Mouse (Mus musculus): ENCODE measurements around the gene Tmem177.

Gene Tmem177

DNA sequence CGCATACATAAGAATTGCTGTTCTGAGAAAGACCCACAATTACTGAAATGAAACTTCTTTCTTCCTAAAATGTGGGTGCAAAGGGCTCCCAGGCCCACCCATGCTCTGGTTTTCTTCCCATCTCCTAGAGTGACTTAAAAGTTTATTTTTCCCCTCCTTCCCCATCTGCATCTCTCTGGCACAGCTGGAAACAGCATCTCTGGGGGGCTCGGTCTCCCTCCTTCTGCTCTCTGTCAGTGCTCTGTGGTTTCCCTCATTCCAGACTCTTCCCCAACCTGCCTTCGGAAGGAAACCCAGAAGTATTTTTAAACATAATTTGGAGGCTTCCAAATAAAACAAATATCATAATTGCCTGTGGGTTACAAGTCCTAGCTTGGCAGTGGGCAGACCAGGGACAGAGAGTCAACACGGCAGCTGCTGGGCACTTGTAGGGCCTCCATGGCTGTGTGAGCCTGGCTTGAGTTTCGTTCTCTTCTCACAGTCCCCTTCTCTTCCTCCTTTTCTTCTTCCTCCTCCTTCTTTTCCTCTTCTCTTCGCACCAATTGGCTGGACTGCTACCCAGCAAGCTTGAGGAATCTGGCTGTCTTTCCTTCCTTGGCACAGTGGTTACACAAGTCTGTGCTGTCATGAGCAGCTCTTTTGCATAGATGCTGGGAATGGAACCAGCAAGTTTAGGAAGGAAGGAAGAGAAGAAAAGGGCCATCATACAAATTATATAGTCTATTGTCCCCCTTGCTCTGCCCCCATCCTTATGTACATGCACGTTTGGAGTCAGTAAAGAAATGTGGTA is 49.3 kb downstream of the Tmem177 start:
- H3K36me3 ChIP-seq (ENCODE audit: control insufficient read depth, insufficient read depth, low read length, poor library complexity, severe bottlenecking), result no peaks in the 10 kb centered on the region
- no peak for DNase-seq (ENCODE audit: low read depth, low spot score)
- H3K27me3 ChIP-seq (ENCODE audit: control insufficient read depth, insufficient read depth, low read length, poor library complexity, severe bottlenecking), result no peaks in the 10 kb centered on the region; the same call in 1 of the 2 replicates

- Histone ChIP-seq H3K27me3 (ENCODE audit: control insufficient read depth, insufficient read depth, low read length, poor library complexity, severe bottlenecking) (no peaks in the 10 kb centered on the region; the same call in 1 of the 2 replicates), H3K36me3 (ENCODE audit: control insufficient read depth, insufficient read depth, low read length, poor library complexity, severe bottlenecking) (no peaks in the 10 kb centered on the region)
- no peak for DNase-seq (ENCODE audit: low read depth, low spot score)
These were observed 53.4 kb downstream of the Tmem177 start for GRCm38 (mm10) chr1:119859566-119859965.
